Mouse (Mus musculus) myocyte (in vitro differentiated cells): Measurements from ENCODE around the gene Tagln3.

Experiments
- E2F4 ChIP-seq: IDR thresholded peaks from one replicate; pipeline ENCODE4 v1.6.1; 2011; ENCODE audit warnings: mild to moderate bottlenecking, control low read depth, moderate library complexity; ENCODE audit not compliant: insufficient read depth
- MYOD1 ChIP-seq, 3 experiments: IDR thresholded peaks; one replicate each; pipeline ENCODE4 v1.6.1; 2011; ENCODE audit warnings: control low read depth in 2 of 3, low read depth in 2 of 3, mild to moderate bottlenecking in 2 of 3, moderate library complexity in 1 of 3; ENCODE audit not compliant: insufficient read length in 2 of 3, control insufficient read depth in 1 of 3
- POLR2A ChIP-seq: IDR thresholded peaks from one replicate; pipeline ENCODE4 v1.6.1; 2011; ENCODE audit warnings: low read depth, mild to moderate bottlenecking, control low read depth, moderate library complexity; ENCODE audit not compliant: insufficient read length

- TF ChIP-seq POLR2A (no peak), E2F4 (no peak), MYOD1 (IDR thresholded peaks at IDR 0.05; ENCODE audit: control insufficient read depth in 1 of 3, insufficient read length in 2 of 3, low read depth in 2 of 3) (no peak)
These were observed 13.1 kb downstream of the Tagln3 start for GRCm38 (mm10) chr16:45711263-45711662.
